Mouse (Mus musculus) CH12.LX (cell line): ENCODE results near the gene Csnk1g2. TPM values are rescaled to one million over a fixed set of nuclear protein-coding genes. Genes with fewer than 3 reads are reported as not detected.

ENCODE experiments used
- DNase-seq: peaks from one replicate; pipeline ENCODE4 v3.0.0-alpha.2; 2013; ENCODE audit errors: extremely low read depth
- H3K27ac ChIP-seq: 2 replicates; pipeline ENCODE4 v1.5.1; 2012; ENCODE audit warnings: low read depth, mild to moderate bottlenecking, control low read depth, moderate library complexity; ENCODE audit not compliant: insufficient read depth
- H3K27me3 ChIP-seq: replicated peaks from 2 replicates; pipeline ENCODE3; 2012; ENCODE audit warnings: inconsistent platforms
- H3K36me3 ChIP-seq, 2 experiments: replicated peaks in 1 of 2; 2 replicates each; pipeline versions ENCODE3 to v1.6.1; 2012; ENCODE audit warnings: inconsistent platforms in 1 of 2, low read length in 1 of 2, mild to moderate bottlenecking in 1 of 2, mixed read lengths in 1 of 2, moderate library complexity in 1 of 2; ENCODE audit not compliant: control insufficient read depth in 1 of 2, insufficient read depth in 1 of 2
- H3K4me1 ChIP-seq, 2 experiments: 2 replicates each; pipeline ENCODE4 v1.6.1; 2012; ENCODE audit warnings: inconsistent platforms in 1 of 2, moderate library complexity in 1 of 2; ENCODE audit not compliant: insufficient read depth in 2 of 2, control insufficient read depth in 1 of 2
- H3K4me2 ChIP-seq: 2 replicates; pipeline ENCODE4 v1.6.1; 2012; ENCODE audit warnings: low read depth, mild to moderate bottlenecking, control low read depth; ENCODE audit not compliant: poor library complexity, insufficient read depth, severe bottlenecking
- H3K4me3 ChIP-seq, 3 experiments: fragments of 150-350 bp in 1 of 3; sonication (generic) in 1 of 3; replicated peaks in 1 of 3; 2 replicates each; pipeline versions ENCODE3 to v1.5.1; 2011 to 2012; ENCODE audit warnings: low read depth in 2 of 3, low read length in 2 of 3, mild to moderate bottlenecking in 2 of 3, moderate library complexity in 2 of 3, control low read depth in 1 of 3, improper control_type of control experiment in 1 of 3, inconsistent platforms in 1 of 3, mixed read lengths in 1 of 3; ENCODE audit not compliant: poor library complexity in 1 of 3
- H3K79me2 ChIP-seq: replicated peaks from 2 replicates; pipeline ENCODE4 v1.6.1; 2012; ENCODE audit warnings: mild to moderate bottlenecking, moderate library complexity; ENCODE audit not compliant: control insufficient read depth, poor library complexity, insufficient read depth, severe bottlenecking; ENCODE audit errors: extremely low read depth
- H3K9ac ChIP-seq: 2 replicates; pipeline ENCODE4 v1.6.1; 2012; ENCODE audit warnings: low read depth, mild to moderate bottlenecking, control low read depth, moderate library complexity; ENCODE audit not compliant: insufficient read depth
- H3K9me3 ChIP-seq: replicated peaks from 2 replicates; pipeline ENCODE3; 2012; ENCODE audit warnings: low read length, inconsistent platforms, mixed read lengths
- BHLHE40 ChIP-seq: IDR thresholded peaks from 2 replicates; pipeline ENCODE4 v1.6.1; 2011; ENCODE audit warnings: mild to moderate bottlenecking, low read depth, low read length, improper control_type of control experiment
- CHD2 ChIP-seq: IDR thresholded peaks from 2 replicates; pipeline ENCODE4 v1.6.1; 2011; ENCODE audit warnings: low read length, improper control_type of control experiment
- E2F4 ChIP-seq: IDR thresholded peaks from 2 replicates; pipeline ENCODE4 v1.6.1; 2011; ENCODE audit warnings: low read depth, low read length, improper control_type of control experiment; ENCODE audit not compliant: insufficient replicate concordance
- EP300 ChIP-seq: IDR thresholded peaks from 2 replicates; pipeline ENCODE4 v1.6.1; 2011; ENCODE audit warnings: low read length, improper control_type of control experiment
- IRF4 ChIP-seq: IDR thresholded peaks from 2 replicates; pipeline ENCODE4 v1.6.1; 2014; ENCODE audit warnings: low read depth, mild to moderate bottlenecking, inconsistent platforms, low read length, improper control_type of control experiment
- JUND ChIP-seq: conservative IDR thresholded peaks from 2 replicates; pipeline ENCODE4 v1.6.1; 2011; ENCODE audit warnings: low read depth, low read length, improper control_type of control experiment
- MAFK ChIP-seq: IDR thresholded peaks from 2 replicates; pipeline ENCODE4 v1.6.1; 2011; ENCODE audit warnings: low read length, improper control_type of control experiment; ENCODE audit not compliant: insufficient replicate concordance
- MAX ChIP-seq: IDR thresholded peaks from 2 replicates; pipeline ENCODE4 v1.6.1; 2011; ENCODE audit warnings: low read length, improper control_type of control experiment
- MAZ ChIP-seq: IDR thresholded peaks from 2 replicates; pipeline ENCODE4 v1.6.1; 2012; ENCODE audit warnings: low read depth, mild to moderate bottlenecking, inconsistent platforms, low read length, improper control_type of control experiment, moderate library complexity
- NELFE ChIP-seq: IDR thresholded peaks from 2 replicates; pipeline ENCODE4 v1.6.1; 2011; ENCODE audit warnings: low read depth, low read length, improper control_type of control experiment
- NRF1 ChIP-seq: IDR thresholded peaks from 2 replicates; pipeline ENCODE4 v1.6.1; 2014; ENCODE audit warnings: low read depth, mild to moderate bottlenecking, inconsistent platforms, low read length, improper control_type of control experiment, moderate library complexity
- PAX5 ChIP-seq: IDR thresholded peaks from 2 replicates; pipeline ENCODE4 v1.6.1; 2012; ENCODE audit warnings: low read length, inconsistent platforms, mixed read lengths
- POLR2A ChIP-seq: IDR thresholded peaks from 2 replicates; pipeline ENCODE4 v1.6.1; 2011; ENCODE audit warnings: low read depth, mild to moderate bottlenecking, improper control_type of control experiment, low read length
- RAD21 ChIP-seq: IDR thresholded peaks from 2 replicates; pipeline ENCODE4 v1.6.1; 2011; ENCODE audit warnings: low read depth, mild to moderate bottlenecking, low read length, improper control_type of control experiment, moderate library complexity
- SIN3A ChIP-seq: IDR thresholded peaks from 2 replicates; pipeline ENCODE4 v1.6.1; 2012; ENCODE audit warnings: low read length, improper control_type of control experiment, inconsistent platforms
- TBP ChIP-seq: conservative IDR thresholded peaks from 2 replicates; pipeline ENCODE4 v1.6.1; 2011; ENCODE audit warnings: low read depth, low read length, improper control_type of control experiment
- USF1 ChIP-seq: IDR thresholded peaks from 2 replicates; pipeline ENCODE4 v1.6.1; 2014; ENCODE audit warnings: low read depth, mild to moderate bottlenecking, inconsistent platforms, low read length, improper control_type of control experiment
- ZMIZ1 ChIP-seq: IDR thresholded peaks from 2 replicates; pipeline ENCODE4 v1.6.1; 2012; ENCODE audit warnings: low read depth, mild to moderate bottlenecking, inconsistent platforms, low read length, improper control_type of control experiment
- dilution Hi-C: fragments of 300-500 bp; cut with MboI; formaldehyde crosslinking; loops from 2 replicates; pipeline ENCODE4 v1.14.3; 2020; ENCODE audit warnings: low sequenced_read_pairs; ENCODE audit not compliant: extremely low pct_unique_long_range_greater_than_20kb, extremely low pct_ligation_motif_present
- in situ Hi-C: fragments of 300-500 bp; cut with MboI; formaldehyde crosslinking; loops from 3 replicates; pipeline ENCODE4 v1.14.3; 2019; ENCODE audit warnings: low sequenced_read_pairs, low pct_ligation_motif_present, low pct_unique_long_range_greater_than_20kb, mixed read lengths
- polyA plus RNA-seq: library from polyadenylated mRNA; unstranded; fragments of >175 nt; gene quantifications from 2 replicates; pipeline ENCODE4 v1.2.1, GENCODE M21; 2012; ENCODE audit warnings: low read depth; ENCODE audit not compliant: insufficient read length
- total RNA-seq, 2 experiments: library from RNA; depleted of rRNA; stranded (reverse); fragments of 300-350 nt in 1 of 2; fragments of >200 nt in 1 of 2; gene quantifications; 2 replicates each; pipeline ENCODE4 v1.2.3; 2012 to 2014

Gene Csnk1g2
- total and polyA plus RNA-seq, 3 experiments = 44.1 to 59.0 (median 50.1) TPM

GRCm38 (mm10) chr10:80584642-80585552 lies 37.7 kb upstream of the Csnk1g2 start:
- dilution Hi-C loops (no loop called here), in situ Hi-C loops (no loop called here)
- Histone ChIP-seq H3K4me3 (no peak overlapping the region), H3K27ac (no peak overlapping the region), H3K79me2 (peaks cover 20% of the 10 kb centered on the region), H3K9me3 (no peaks in the 10 kb centered on the region), H3K27me3 (no peaks in the 10 kb centered on the region), H3K36me3 (peaks cover 31 to 63% of the 10 kb centered on the region in 2 experiments), H3K9ac (no peak overlapping the region), H3K4me2 (no peak overlapping the region), H3K4me1 (peaks cover 33 to 84% of the 10 kb centered on the region in 2 experiments)
- DNase-seq = no peak
- no peak for TF ChIP-seq RAD21
- TF ChIP-seq PAX5 = no peak
- no peak for TF ChIP-seq BHLHE40
- no peak for TF ChIP-seq TBP
- TF ChIP-seq MAX = no peak
- no peak for TF ChIP-seq JUND
- TF ChIP-seq SIN3A = no peak

- no peak overlapping the region for H3K4me2 ChIP-seq
- H3K27ac ChIP-seq = no peak overlapping the region
- peaks cover 31 to 63% of the 10 kb centered on the region in 2 experiments for H3K36me3 ChIP-seq
- dilution Hi-C loops = no loop called here
- H3K27me3 ChIP-seq = no peaks in the 10 kb centered on the region
- in situ Hi-C loops = no loop called here
- no peak for DNase-seq
- no peak overlapping the region for H3K4me3 ChIP-seq
- TF ChIP-seq JUND = no peak
- no peak for TF ChIP-seq POLR2A
- TF ChIP-seq EP300 = no peak
- TF ChIP-seq MAZ = no peak
- TF ChIP-seq SIN3A = no peak
- TF ChIP-seq NELFE = no peak
- TF ChIP-seq PAX5 = no peak
- no peak for TF ChIP-seq ZMIZ1
- TF ChIP-seq E2F4 = no peak
- no peak for TF ChIP-seq NRF1
- TF ChIP-seq USF1 = no peak
- TF ChIP-seq IRF4 = no peak
- TF ChIP-seq MAFK = no peak
- TF ChIP-seq CHD2 = no peak
- TF ChIP-seq, all 38 proteins: peak for 0
- Histone ChIP-seq H3K9me3 (no peaks in the 10 kb centered on the region), H3K9ac (no peak overlapping the region), H3K79me2 (peaks cover 20% of the 10 kb centered on the region), H3K4me1 (peaks cover 33 to 84% of the 10 kb centered on the region in 2 experiments)
Observed at GRCm38 (mm10) chr10:80585581-80585980, 37.1 kb upstream of the Csnk1g2 start.
